Mouse (Mus musculus) heart, embryonic 12.5 days (tissue): Measurements from ENCODE around the gene Acat1. TPM values are rescaled to one million over a fixed set of nuclear protein-coding genes. Genes with fewer than 3 reads are reported as not detected.

Source experiments
- ATAC-seq: fragments of 200-750 bp; cut with Nextera tagmentation; 2 replicates; pipeline ENCODE4 v1.8.0; 2017; ENCODE audit warnings: moderate TSS enrichment, moderate library complexity; ENCODE audit not compliant: insufficient number of reproducible peaks, low FRiP score
- H3K27ac ChIP-seq: fragments of 300-500 bp; sonication (generic); 2 replicates; pipeline ENCODE4 v1.5.1; 2016; ENCODE audit warnings: mild to moderate bottlenecking, moderate library complexity; ENCODE audit not compliant: poor library complexity, severe bottlenecking
- H3K27me3 ChIP-seq: fragments of 300-500 bp; sonication (generic); replicated peaks from 2 replicates; pipeline ENCODE4 v1.6.1; 2016; ENCODE audit warnings: mild to moderate bottlenecking, moderate library complexity
- H3K36me3 ChIP-seq: fragments of 300-500 bp; sonication (generic); 2 replicates; pipeline ENCODE4 v1.6.1; 2016; ENCODE audit warnings: mild to moderate bottlenecking, moderate library complexity
- H3K4me1 ChIP-seq: fragments of 300-500 bp; sonication (generic); replicated peaks from 2 replicates; pipeline ENCODE4 v1.6.1; 2016; ENCODE audit warnings: mild to moderate bottlenecking
- H3K4me2 ChIP-seq: fragments of 300-500 bp; sonication (generic); 2 replicates; pipeline ENCODE4 v1.6.1; 2016; ENCODE audit warnings: mild to moderate bottlenecking, moderate library complexity
- H3K4me3 ChIP-seq: fragments of 300-500 bp; sonication (generic); 2 replicates; pipeline ENCODE4 v1.5.1; 2016; ENCODE audit warnings: mild to moderate bottlenecking
- H3K9ac ChIP-seq: fragments of 300-500 bp; sonication (generic); 2 replicates; pipeline ENCODE4 v1.6.1; 2016; ENCODE audit warnings: mild to moderate bottlenecking, moderate library complexity
- H3K9me3 ChIP-seq: fragments of 300-500 bp; sonication (generic); replicated peaks from 2 replicates; pipeline ENCODE4 v1.6.1; 2016; ENCODE audit warnings: mild to moderate bottlenecking, moderate library complexity
- WGBS: fragments of 180-500 bp; shearing (Covaris S2); methylation state at CpG from one replicate; pipeline ENCODE4 v1.1.7; 2016; 5-methylcytosine and 5-hydroxymethylcytosine counted together
- polyA plus RNA-seq: library from polyadenylated mRNA; unstranded; fragments of >200 nt; fragmentation: Nextera tagmentation; extraction: Ambion mirVana; gene quantifications from 2 replicates; pipeline ENCODE4 v1.2.1, GENCODE M21; 2016

The Acat1 gene
- polyA plus RNA-seq, 1 experiment from 2014 or later = 185 TPM

DNA sequence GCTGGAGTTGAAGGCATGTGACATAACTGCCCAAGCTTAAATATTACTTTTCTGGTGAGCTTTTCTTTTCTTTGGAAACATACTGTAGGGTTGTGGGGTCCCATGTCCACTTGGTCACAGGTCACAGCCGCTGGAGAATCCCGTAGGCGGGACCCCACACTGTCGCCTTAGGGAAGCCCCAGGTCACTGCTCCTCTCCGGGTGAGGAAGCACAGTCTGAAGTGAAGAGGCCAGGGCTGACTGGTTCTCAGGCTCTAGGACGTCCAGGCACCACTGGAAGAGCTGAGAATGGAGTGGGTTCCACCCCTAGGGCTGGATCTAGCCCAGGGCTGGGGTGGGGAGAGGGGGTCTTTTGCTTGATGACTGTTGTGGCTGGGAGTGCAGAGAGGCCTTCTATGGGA, 11.6 kb downstream of the Acat1 start:
- 76% methylated on average over 6 of the region's 6 CpGs for WGBS
- H3K4me1 ChIP-seq = peaks cover 5% of the 10 kb centered on the region
- no peak overlapping the region for H3K4me3 ChIP-seq
- no peaks in the 10 kb centered on the region for H3K9me3 ChIP-seq
- H3K4me2 ChIP-seq = no peak overlapping the region
- no peak overlapping the region for H3K27ac ChIP-seq
- H3K27me3 ChIP-seq = no peaks in the 10 kb centered on the region
- no peak for ATAC-seq
- no peak overlapping the region for H3K9ac ChIP-seq
- peaks cover 34% of the 10 kb centered on the region for H3K36me3 ChIP-seq

DNA sequence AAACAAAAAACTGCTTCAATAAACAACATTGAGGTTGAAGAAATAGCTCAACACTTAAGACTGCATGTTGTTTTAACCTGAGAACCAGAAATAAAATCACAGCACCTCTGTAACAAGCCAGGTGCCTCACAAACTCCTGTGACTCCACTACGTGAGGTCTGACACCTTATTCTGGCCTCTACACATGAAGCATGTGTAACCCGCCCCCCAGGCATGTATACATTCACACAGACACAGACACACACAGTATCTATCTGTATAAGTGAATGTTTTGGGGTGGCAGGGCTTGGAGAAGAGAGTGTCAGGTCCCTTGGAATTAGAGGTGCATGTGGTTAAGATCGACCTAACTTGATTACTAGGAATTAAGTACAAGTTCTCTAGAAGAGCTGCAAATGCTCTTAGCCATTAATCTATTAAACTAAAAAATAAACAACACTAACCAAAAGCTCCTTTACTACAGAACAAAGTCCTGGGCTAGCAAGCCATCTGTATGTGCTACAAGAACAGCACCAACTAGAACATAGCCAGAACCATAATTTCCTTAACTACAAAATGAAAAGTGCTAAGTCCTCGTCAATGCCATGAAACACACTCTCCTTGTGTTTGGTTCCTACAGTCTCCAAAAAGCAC, 13.1 kb downstream of the Acat1 start:
- no peak for ATAC-seq
- H3K9me3 ChIP-seq = no peaks in the 10 kb centered on the region

DNA sequence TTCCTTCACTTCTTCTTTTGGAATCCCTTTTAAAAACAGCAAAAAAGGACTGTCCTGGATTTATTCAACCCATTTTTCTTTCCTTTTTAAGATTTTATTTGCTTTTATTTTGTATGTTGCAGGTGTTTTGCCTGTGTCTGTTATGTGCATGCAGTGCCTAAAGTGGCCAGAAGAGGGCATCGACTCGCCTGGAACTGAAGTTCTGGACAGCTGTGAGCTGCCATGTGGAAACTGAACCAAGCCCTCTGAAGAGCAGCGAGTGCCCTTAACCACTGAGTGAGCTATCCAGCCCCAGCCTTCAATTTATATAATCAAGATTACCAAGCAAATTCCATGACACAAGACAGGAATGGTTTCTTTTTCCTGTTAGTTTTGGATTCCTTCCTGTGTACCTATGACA, 15.4 kb downstream of the Acat1 start:
- no peak for ATAC-seq
- Histone ChIP-seq H3K36me3 (peaks cover 68% of the 10 kb centered on the region), H3K9me3 (no peaks in the 10 kb centered on the region), H3K27me3 (no peaks in the 10 kb centered on the region), H3K4me1 (no peaks in the 10 kb centered on the region), H3K9ac (no peak overlapping the region), H3K4me3 (no peak overlapping the region), H3K4me2 (no peak overlapping the region), H3K27ac (no peak overlapping the region)
- 12% methylated on average over 3 of the region's 3 CpGs for WGBS

More for the DNA sequence above, 13.1 kb downstream of the Acat1 start:
- Histone ChIP-seq H3K27me3 (no peaks in the 10 kb centered on the region), H3K4me2 (no peak overlapping the region), H3K27ac (no peak overlapping the region), H3K4me1 (no peaks in the 10 kb centered on the region), H3K9ac (no peak overlapping the region), H3K36me3 (peaks cover 46% of the 10 kb centered on the region), H3K4me3 (no peak overlapping the region)
- WGBS = 86% methylated on average over 4 of the region's 4 CpGs

DNA sequence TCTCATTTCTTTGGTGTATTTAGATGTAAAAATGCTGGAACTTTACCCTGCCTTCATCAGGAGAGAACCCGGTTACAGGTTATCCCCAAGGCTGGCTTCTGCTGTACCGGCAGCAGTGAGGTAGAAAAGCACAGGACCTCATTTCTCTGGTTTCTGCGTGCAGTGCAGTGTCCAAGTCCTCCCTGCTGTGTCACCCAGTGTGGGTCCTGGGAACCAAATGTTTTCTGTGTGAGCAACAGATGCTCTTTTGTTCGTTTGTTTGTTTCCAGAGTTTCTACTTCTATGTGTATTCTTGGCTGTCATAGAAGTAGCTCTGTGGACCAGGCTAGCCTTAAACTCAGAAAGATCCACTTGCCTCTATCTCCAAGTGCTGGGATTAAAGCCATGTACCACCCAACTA, 28.3 kb downstream of the Acat1 start:
- no peak overlapping the region for H3K4me3 ChIP-seq
- no peaks in the 10 kb centered on the region; the same call in 1 of the 2 replicates for H3K9me3 ChIP-seq
- H3K9ac ChIP-seq = no peak overlapping the region
- H3K4me2 ChIP-seq = no peak overlapping the region
- no peak for ATAC-seq
- no peaks in the 10 kb centered on the region for H3K27me3 ChIP-seq
- H3K27ac ChIP-seq = no peak overlapping the region
- WGBS = 84% methylated on average over 4 of the region's 4 CpGs
- no peaks in the 10 kb centered on the region for H3K4me1 ChIP-seq
- peaks cover 80% of the 10 kb centered on the region for H3K36me3 ChIP-seq

DNA sequence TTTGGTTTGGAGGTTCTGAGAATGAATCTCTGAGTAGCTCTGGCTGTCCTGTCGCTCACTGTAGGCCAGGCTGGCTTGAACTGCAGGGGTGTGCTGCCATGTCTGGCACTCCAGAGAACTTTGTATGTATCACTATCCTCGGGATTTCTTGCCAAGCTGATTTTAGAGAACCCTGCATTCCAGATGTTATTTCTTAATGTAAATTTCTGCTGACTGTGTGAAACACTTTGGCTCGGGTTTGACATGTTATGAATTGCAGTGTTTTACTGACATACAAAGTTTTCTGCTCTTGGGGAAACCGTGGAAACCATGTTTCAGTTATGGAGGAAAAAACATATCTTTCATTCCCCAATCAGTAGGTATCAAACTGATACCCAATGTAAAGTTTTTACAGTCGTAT, 34.5 kb downstream of the Acat1 start:
- H3K27ac ChIP-seq = no peak overlapping the region
- no peak overlapping the region for H3K4me3 ChIP-seq
- H3K4me1 ChIP-seq = no peaks in the 10 kb centered on the region
- WGBS = 87% methylated on average over 5 of the region's 5 CpGs
- no peak overlapping the region for H3K4me2 ChIP-seq
- no peak for ATAC-seq
- peaks cover 58% of the 10 kb centered on the region for H3K36me3 ChIP-seq
- no peak overlapping the region for H3K9ac ChIP-seq
- no peaks in the 10 kb centered on the region for H3K27me3 ChIP-seq
- no peaks in the 10 kb centered on the region for H3K9me3 ChIP-seq

DNA sequence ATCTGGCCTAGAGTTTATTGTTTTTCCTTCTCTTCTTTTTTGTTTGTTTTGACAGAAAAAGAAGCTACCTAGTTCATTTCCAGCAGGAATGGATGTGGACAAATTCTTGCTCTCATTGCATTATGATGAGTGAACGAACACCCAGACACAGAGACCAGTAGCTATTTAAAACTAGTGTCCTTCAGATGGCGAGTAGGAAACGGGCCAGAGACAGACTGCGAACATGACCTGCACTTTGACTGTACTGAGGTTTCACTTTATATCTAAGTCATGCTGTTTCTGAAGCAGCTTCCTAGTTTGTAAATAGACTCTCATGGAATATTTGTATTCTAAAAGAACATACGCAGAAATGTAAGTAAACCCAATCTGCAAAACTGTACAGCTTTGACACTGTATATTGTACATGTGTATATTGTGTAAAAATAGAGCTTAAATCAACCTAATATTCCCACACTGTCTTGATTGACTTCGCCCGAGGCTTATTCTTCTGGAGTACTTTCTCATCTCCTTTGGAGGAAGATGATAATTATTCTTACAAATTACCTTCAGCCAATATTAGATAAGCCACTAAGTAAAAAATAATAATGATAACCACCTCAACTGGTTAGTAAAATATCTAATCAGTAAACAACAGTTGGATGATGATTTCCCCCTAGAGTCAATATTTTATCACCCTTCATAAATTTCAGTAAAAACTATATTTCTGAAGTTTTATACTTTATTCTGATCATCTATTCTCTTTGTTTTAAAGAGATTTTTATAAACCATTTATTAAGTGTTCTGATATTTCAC, 37.5 kb downstream of the Acat1 start:
- Histone ChIP-seq H3K9me3 (no peaks in the 10 kb centered on the region), H3K9ac (no peak overlapping the region), H3K27me3 (no peaks in the 10 kb centered on the region), H3K27ac (no peak overlapping the region), H3K4me1 (no peaks in the 10 kb centered on the region), H3K4me3 (no peak overlapping the region), H3K4me2 (no peak overlapping the region), H3K36me3 (peaks cover 52% of the 10 kb centered on the region)
- 78% methylated on average over 7 of the region's 7 CpGs for WGBS
- ATAC-seq = no peak

DNA sequence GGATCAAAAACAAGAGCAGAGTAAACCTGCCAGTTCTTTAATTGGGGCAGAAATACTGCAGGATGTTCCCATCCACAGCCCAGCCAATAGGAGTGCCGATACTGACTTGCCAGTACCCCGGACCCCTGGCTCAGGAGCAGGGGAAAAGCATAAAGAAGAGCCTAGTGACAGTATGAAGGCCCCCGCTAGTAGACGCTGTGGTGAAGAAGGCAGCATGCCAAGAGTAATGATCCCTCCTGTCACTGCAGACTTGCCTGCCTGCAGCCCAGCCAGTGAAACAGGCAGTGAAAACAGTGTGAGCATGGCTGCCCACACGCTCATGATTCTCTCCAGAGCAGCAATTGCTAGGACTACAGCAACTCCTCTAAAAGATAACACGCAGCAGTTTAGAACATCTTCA, 39.5 kb downstream of the Acat1 start:
- ATAC-seq = no peak
- 88% methylated on average over 6 of the region's 6 CpGs for WGBS
- Histone ChIP-seq H3K36me3 (peaks cover 61% of the 10 kb centered on the region), H3K4me2 (no peak overlapping the region), H3K9me3 (no peaks in the 10 kb centered on the region), H3K4me1 (no peaks in the 10 kb centered on the region), H3K4me3 (no peak overlapping the region), H3K9ac (no peak overlapping the region), H3K27me3 (no peaks in the 10 kb centered on the region), H3K27ac (no peak overlapping the region)

DNA sequence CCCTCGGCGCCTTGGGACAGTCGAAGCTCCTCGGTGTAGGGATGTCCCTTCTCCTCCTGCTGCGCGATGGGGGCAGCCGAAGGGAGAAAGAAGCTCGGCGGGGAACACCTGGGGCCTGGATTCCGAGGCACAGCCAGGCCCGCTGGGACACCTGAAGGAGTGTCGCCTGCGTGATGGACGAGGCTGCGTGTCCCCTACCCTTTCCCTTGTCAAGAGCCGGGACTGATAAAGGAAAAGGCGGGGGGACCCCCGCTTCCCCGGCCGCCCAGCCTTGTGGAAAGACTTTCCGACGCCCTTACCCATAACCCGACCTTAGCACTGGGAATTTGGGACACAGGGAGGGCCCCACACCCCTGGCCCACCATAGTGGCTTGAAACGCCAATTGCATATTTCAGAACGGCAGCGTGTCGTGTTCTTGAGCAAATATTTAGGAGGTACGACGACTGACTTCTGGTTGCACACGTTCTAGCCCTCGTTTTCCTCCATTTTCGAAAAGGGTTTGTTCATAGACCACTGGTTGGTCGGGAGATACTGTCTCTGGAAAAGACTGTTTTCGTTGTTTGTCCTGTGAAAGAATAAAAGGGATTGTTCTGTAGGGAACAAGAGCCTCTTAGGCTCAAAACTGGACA, 72.7 kb downstream of the Acat1 start:
- ATAC-seq = no peak
- peak overlapping the region; percentile 97 for H3K4me2 ChIP-seq
- peak overlapping the region; percentile 97 for H3K9ac ChIP-seq
- 1% methylated on average over 31 of the region's 34 CpGs for WGBS
- no peaks in the 10 kb centered on the region for H3K9me3 ChIP-seq
- peak overlapping the region; percentile 93 for H3K4me3 ChIP-seq
- H3K27me3 ChIP-seq = no peaks in the 10 kb centered on the region
- H3K36me3 ChIP-seq = 0 out of 2 replicates have a peak, but pooled peaks cover 6% of the 10 kb centered on the region
- H3K4me1 ChIP-seq = peaks cover 16% of the 10 kb centered on the region
- H3K27ac ChIP-seq = peak overlapping the region; percentile 98

DNA sequence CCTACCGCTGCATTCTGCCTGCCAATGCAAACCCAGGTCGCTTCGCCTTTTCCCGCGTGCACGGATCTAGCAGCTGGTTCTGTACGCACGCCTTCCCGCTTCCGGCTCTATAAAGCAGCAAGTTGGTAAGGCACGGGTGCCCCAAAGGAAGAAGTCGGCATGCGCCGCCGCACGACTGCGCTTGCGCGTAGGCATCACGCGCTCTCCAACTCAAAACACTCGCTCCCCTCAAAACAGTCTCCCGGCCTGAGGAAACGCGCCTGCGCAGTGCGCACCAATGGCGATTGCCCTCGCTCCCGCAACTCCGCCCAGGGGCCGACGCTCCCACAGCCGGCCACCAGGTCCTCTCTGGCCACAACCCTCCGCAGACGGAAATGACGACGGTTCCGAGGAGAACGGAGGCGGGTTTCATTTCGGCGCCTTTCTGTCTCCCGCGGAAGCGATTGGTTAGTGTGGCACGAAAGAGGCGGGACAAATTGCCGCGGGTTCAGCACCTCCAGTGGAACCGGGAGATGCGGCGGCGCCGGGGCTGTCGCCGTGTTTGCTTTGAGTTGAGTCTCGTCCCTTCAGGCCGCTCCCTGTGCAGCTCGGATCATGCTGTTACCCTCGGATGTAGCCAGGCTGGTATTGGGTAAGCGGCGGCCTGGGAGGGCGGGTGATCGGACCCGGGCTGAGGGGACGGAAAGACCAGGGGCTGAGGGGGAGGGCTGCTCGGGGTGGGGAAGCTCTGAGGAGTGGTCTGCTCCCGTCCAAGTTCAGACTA, 73.4 kb downstream of the Acat1 start, which contains the start of the genes Atm and Npat:
Atm (minus strand) TSS at position 183 of the 763 bp plus-strand sequence.
Npat (plus strand) TSS at position 490 of the 763 bp plus-strand sequence.
- ATAC-seq = peak; percentile 99
- Histone ChIP-seq H3K4me2 (peak within 1 kb of the TSS; percentile 97), H3K4me1 (peaks cover 16% of the 10 kb centered on the region), H3K36me3 (peaks cover 9% of the 10 kb centered on the region; the same call in 1 of the 2 replicates), H3K9ac (peak within 1 kb of the TSS; percentile 97), H3K9me3 (no peaks in the 10 kb centered on the region), H3K4me3 (peak within 1 kb of the TSS; percentile 93), H3K27me3 (no peaks in the 10 kb centered on the region), H3K27ac (peak within 1 kb of the TSS; percentile 98)
- under 1% methylated on average over 69 of the region's 69 CpGs for WGBS

DNA sequence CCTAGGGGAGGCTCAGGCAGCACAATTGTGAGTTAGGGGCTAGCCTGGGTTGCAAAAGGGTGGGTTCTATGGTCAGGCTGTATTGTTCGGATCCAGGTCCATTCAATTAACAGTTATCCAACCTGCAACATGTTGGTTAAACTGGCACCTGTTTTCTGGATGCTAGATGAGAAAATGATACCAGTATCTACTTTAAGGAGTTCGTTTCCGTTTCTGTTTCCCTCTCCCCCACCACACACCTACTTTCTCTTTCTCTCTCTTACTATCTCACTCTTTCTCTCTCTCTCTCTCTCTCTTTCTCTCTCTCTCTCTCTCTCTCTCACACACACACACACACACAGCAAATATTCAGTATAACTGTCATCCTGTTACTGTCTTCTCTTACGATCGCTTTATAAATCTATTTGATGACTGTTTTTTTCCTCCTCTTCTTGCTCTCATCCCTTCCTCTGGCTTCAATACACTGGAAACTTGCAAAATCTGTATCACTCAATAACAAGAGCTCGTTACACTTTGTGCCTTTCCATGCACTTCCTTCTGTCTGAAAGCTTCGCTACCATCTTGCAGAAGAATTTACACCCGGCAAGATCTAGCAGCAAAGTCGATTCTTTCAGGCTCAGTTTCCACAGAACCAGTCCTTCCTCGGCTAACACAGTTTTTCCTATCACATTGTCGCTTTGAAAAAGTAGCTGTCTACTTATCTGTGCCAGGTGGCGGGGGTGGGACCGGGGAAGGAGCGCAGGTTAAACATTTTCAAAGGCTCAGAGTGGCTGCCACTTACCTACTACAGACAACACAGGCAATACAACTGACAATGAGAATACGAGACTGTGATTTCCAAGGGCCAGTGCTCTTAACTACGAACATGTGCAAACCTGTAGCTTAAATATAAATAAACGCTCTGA, 74.5 kb downstream of the Acat1 start:
- Histone ChIP-seq H3K36me3 (peaks cover 16% of the 10 kb centered on the region), H3K4me3 (peak overlapping the region; percentile 93), H3K9ac (peak overlapping the region; percentile 69), H3K4me2 (peak overlapping the region; percentile 97), H3K27ac (peak overlapping the region; percentile 89), H3K9me3 (no peaks in the 10 kb centered on the region), H3K4me1 (peaks cover 16% of the 10 kb centered on the region), H3K27me3 (no peaks in the 10 kb centered on the region)
- no peak for ATAC-seq
- WGBS = 15% methylated on average over 17 of the region's 17 CpGs
